Mouse (Mus musculus) brain, embryonic 14.5 days (tissue): ENCODE data around the gene Muc20. TPM values are rescaled to one million over a fixed set of nuclear protein-coding genes. Genes with fewer than 3 reads are reported as not detected.

ENCODE experiments used
- DNase-seq: peaks from one replicate; pipeline ENCODE4 v3.0.0-alpha.2; 2011; ENCODE audit warnings: low read depth
- CTCF ChIP-seq: fragments of 200-500 bp; IDR thresholded peaks from 2 replicates; pipeline ENCODE4 v1.5.1; 2012; ENCODE audit warnings: inconsistent platforms, mild to moderate bottlenecking, moderate library complexity, borderline replicate concordance; ENCODE audit not compliant: insufficient read depth, insufficient read length; ENCODE audit errors: extremely low read depth
- POLR2A ChIP-seq: fragments of 200-500 bp; IDR thresholded peaks from 2 replicates; pipeline ENCODE4 v1.6.1; 2012; ENCODE audit warnings: mild to moderate bottlenecking, inconsistent platforms, borderline replicate concordance; ENCODE audit not compliant: poor library complexity, insufficient read depth, insufficient read length, severe bottlenecking; ENCODE audit errors: extremely low read depth
- polyA plus RNA-seq: library from polyadenylated mRNA; depleted of rRNA; stranded (reverse); fragments of >200 nt; gene quantifications from 2 replicates; pipeline ENCODE4 v1.2.3, GENCODE M21; 2012; rRNA removed

Gene Muc20
- polyA plus RNA-seq, result 0.03 and 0.05 TPM in 2 replicates

- no peak for DNase-seq
- TF ChIP-seq POLR2A (no peak), CTCF (no peak)
Observed at GRCm38 (mm10) chr16:32797426-32797689, at the start of gene Muc20. Muc20 (minus strand) TSS chr16:32797435.

GRCm38 (mm10) chr16:32831501-32831900 lies 34.3 kb upstream of the Muc20 start:
- no peak for DNase-seq
- TF ChIP-seq POLR2A (no peak), CTCF (no peak)

GRCm38 (mm10) chr16:32829104-32829503 lies 31.9 kb upstream of the Muc20 start:
- TF ChIP-seq CTCF, result no peak
- TF ChIP-seq POLR2A, result no peak
- DNase-seq, result no peak

- no peak for DNase-seq
Observed at GRCm38 (mm10) chr16:32826521-32826920, 29.3 kb upstream of the Muc20 start.

GRCm38 (mm10) chr16:32825380-32825779 lies 28.1 kb upstream of the Muc20 start:
- no peak for TF ChIP-seq CTCF
- no peak for TF ChIP-seq POLR2A
- DNase-seq, result no peak

More at GRCm38 (mm10) chr16:32826521-32826920, 29.3 kb upstream of the Muc20 start:
- TF ChIP-seq CTCF (no peak), POLR2A (no peak)

- DNase-seq, result no peak
- TF ChIP-seq POLR2A (no peak), CTCF (no peak)
Observed at GRCm38 (mm10) chr16:32824061-32824460, 26.8 kb upstream of the Muc20 start.

GRCm38 (mm10) chr16:32823487-32823886 lies 26.3 kb upstream of the Muc20 start:
- no peak for DNase-seq
- no peak for TF ChIP-seq POLR2A
- TF ChIP-seq CTCF, result no peak

GRCm38 (mm10) chr16:32822881-32823280 lies 25.6 kb upstream of the Muc20 start:
- no peak for DNase-seq
- TF ChIP-seq POLR2A (no peak), CTCF (no peak)

GRCm38 (mm10) chr16:32822450-32822827 lies 25.2 kb upstream of the Muc20 start:
- no peak for TF ChIP-seq CTCF
- no peak for TF ChIP-seq POLR2A

GRCm38 (mm10) chr16:32821772-32822449 lies 24.7 kb upstream of the Muc20 start:
- DNase-seq, result no peak
- no peak for TF ChIP-seq CTCF
- TF ChIP-seq POLR2A, result no peak

More at GRCm38 (mm10) chr16:32822450-32822827, 25.2 kb upstream of the Muc20 start:
- no peak for DNase-seq

- no peak for TF ChIP-seq POLR2A
- TF ChIP-seq CTCF, result no peak
- no peak for DNase-seq
Observed at GRCm38 (mm10) chr16:32818441-32818840, 21.2 kb upstream of the Muc20 start.

- TF ChIP-seq CTCF (no peak), POLR2A (no peak)
- DNase-seq, result no peak
Observed at GRCm38 (mm10) chr16:32818036-32818435, 20.8 kb upstream of the Muc20 start.
